Mouse (Mus musculus): Measurements from ENCODE around the gene Gm21987. TPM values are rescaled to one million over a fixed set of nuclear protein-coding genes. Genes with fewer than 3 reads are reported as not detected.

The Gm21987 gene
- total and polyA plus RNA-seq, 3 experiments, result not detected

GRCm38 (mm10) chr16:38298410-38298809 is 48.4 kb upstream of the Gm21987 start:
- Histone ChIP-seq H3K79me2 (ENCODE audit: control insufficient read depth, insufficient read depth, low read length, poor library complexity) (no peaks in the 10 kb centered on the region), H3K4me1 (ENCODE audit: control insufficient read depth in 1 of 2, insufficient read depth in 2 of 2, low read length in 2 of 2) (no peaks in the 10 kb centered on the region), H3K9ac (ENCODE audit: control insufficient read depth, low read depth, low read length, poor library complexity, severe bottlenecking) (no peak overlapping the region), H3K27ac (ENCODE audit: control insufficient read depth, low read depth, low read length) (no peak overlapping the region), H3K9me3 (replicated peaks; ENCODE audit: insufficient read depth, low read length) (no peaks in the 10 kb centered on the region), H3K4me3 (ENCODE audit: control insufficient read depth in 1 of 2, insufficient read depth in 1 of 2, low read depth in 2 of 2, low read length in 2 of 2) (no peak overlapping the region), H3K36me3 (ENCODE audit: control insufficient read depth in 1 of 2, insufficient read depth in 2 of 2, low read length in 2 of 2) (no peaks in the 10 kb centered on the region), H3K27me3 (ENCODE audit: control insufficient read depth in 1 of 2, insufficient read depth in 2 of 2, low read length in 2 of 2) (peaks cover 2 to 11% of the 10 kb centered on the region in 2 experiments)
- TF ChIP-seq NRF1 (IDR thresholded peaks at IDR 0.05; ENCODE audit: insufficient read depth, low read depth, low read length, poor library complexity, severe bottlenecking), result no peak
- TF ChIP-seq KAT2A (conservative IDR thresholded peaks at IDR 0.05; ENCODE audit: low read depth, low read length), result no peak
- TF ChIP-seq MEF2A (IDR thresholded peaks at IDR 0.05; ENCODE audit: extremely low read depth, insufficient replicate concordance, low read depth, low read length, poor library complexity, severe bottlenecking), result no peak
- TF ChIP-seq TCF12 (IDR thresholded peaks at IDR 0.05; ENCODE audit: low read depth, low read length), result no peak
- TF ChIP-seq JUND (IDR thresholded peaks at IDR 0.05; ENCODE audit: low read depth, low read length), result no peak
- no peak for TF ChIP-seq RAD21 (IDR thresholded peaks at IDR 0.05; ENCODE audit: low read depth, low read length)
- TF ChIP-seq POLR2AphosphoS5 (IDR thresholded peaks at IDR 0.05; ENCODE audit: borderline replicate concordance, low read depth, low read length), result no peak
- TF ChIP-seq MXI1 (IDR thresholded peaks at IDR 0.05; ENCODE audit: low read depth, low read length), result no peak
- TF ChIP-seq UBTF (IDR thresholded peaks at IDR 0.05; ENCODE audit: borderline replicate concordance, insufficient read depth, low read depth, low read length), result no peak
- DNase-seq (ENCODE audit: low read depth, low spot score), result no peak

- Histone ChIP-seq H3K27ac (ENCODE audit: control insufficient read depth, low read depth, low read length) (no peak overlapping the region), H3K4me1 (ENCODE audit: control insufficient read depth in 1 of 2, insufficient read depth in 2 of 2, low read length in 2 of 2) (no peaks in the 10 kb centered on the region), H3K79me2 (ENCODE audit: control insufficient read depth, insufficient read depth, low read length, poor library complexity) (no peaks in the 10 kb centered on the region), H3K27me3 (ENCODE audit: control insufficient read depth in 1 of 2, insufficient read depth in 2 of 2, low read length in 2 of 2) (peaks cover 0 to 3% of the 10 kb centered on the region in 2 experiments; a peak in 2 of 4 replicates), H3K9ac (ENCODE audit: control insufficient read depth, low read depth, low read length, poor library complexity, severe bottlenecking) (no peak overlapping the region), H3K9me3 (replicated peaks; ENCODE audit: insufficient read depth, low read length) (no peaks in the 10 kb centered on the region), H3K4me3 (ENCODE audit: control insufficient read depth in 1 of 2, insufficient read depth in 1 of 2, low read depth in 2 of 2, low read length in 2 of 2) (no peak overlapping the region), H3K36me3 (ENCODE audit: control insufficient read depth in 1 of 2, insufficient read depth in 2 of 2, low read length in 2 of 2) (no peaks in the 10 kb centered on the region)
- no peak for TF ChIP-seq NELFE (IDR thresholded peaks at IDR 0.05; ENCODE audit: low read depth, low read length)
- no peak for TF ChIP-seq TAL1 (IDR thresholded peaks at IDR 0.05; ENCODE audit: low read length)
- TF ChIP-seq CHD2 (IDR thresholded peaks at IDR 0.05; ENCODE audit: low read length), result no peak
- no peak for TF ChIP-seq BHLHE40 (IDR thresholded peaks at IDR 0.05; ENCODE audit: borderline replicate concordance, low read depth, low read length)
- no peak for TF ChIP-seq POLR2AphosphoS5 (IDR thresholded peaks at IDR 0.05; ENCODE audit: borderline replicate concordance, low read depth, low read length)
- no peak for TF ChIP-seq USF2 (IDR thresholded peaks at IDR 0.05; ENCODE audit: borderline replicate concordance in 1 of 2, insufficient read depth in 1 of 2, low read depth in 1 of 2, low read length in 2 of 2)
- TF ChIP-seq TBP (IDR thresholded peaks at IDR 0.05; ENCODE audit: low read depth, low read length), result no peak
- TF ChIP-seq EP300 (IDR thresholded peaks at IDR 0.05; ENCODE audit: low read depth in 1 of 2, low read length in 2 of 2), result no peak
- TF ChIP-seq RCOR1 (IDR thresholded peaks at IDR 0.05; ENCODE audit: low read depth, low read length), result no peak
- no peak for TF ChIP-seq MYC (IDR thresholded peaks at IDR 0.05; ENCODE audit: low read depth, low read length)
- TF ChIP-seq ZMIZ1 (IDR thresholded peaks at IDR 0.05; ENCODE audit: low read depth, low read length), result no peak
- no peak for TF ChIP-seq MXI1 (IDR thresholded peaks at IDR 0.05; ENCODE audit: low read depth, low read length)
- DNase-seq (ENCODE audit: low read depth, low spot score), result no peak
Measured at GRCm38 (mm10) chr16:38302367-38302766, 44.5 kb upstream of the Gm21987 start.

Data from MEL (cell line).